In the genomic region with DNA sequence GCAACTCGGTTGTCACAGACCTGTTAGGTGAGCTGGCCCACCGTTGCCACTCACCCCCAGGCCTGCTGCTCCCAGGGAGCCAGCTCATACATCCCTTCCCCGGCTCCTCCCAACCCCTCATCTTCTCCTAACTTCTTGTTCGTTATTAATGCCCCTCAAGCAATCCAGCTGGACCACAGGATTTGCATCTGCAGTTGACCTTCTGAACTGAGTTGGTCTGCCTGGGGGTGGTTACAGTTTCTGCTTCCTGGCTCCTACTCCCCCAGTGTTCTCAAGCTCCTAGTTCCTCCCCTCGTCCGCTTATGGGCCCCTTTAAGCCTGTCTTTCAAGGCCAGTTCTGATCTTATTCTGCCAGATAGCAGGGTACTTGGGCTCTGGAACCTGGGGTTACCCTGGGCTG, we compare ENCODE assay signal across 24 mouse cellular contexts. TPM values are rescaled to one million over a fixed set of nuclear protein-coding genes. Genes with fewer than 3 reads are reported as not detected.
"Had no signal": no experiment of that assay in that cellular context is flagged by ENCODE, and none has a peak within 500 bp of the region (broad histone marks: within the 10 kb centered on the region; RNA-seq: fewer than 3 reads in every experiment).

No protein-coding gene starts in this region.

- ATAC-seq: intestine, embryonic 16.5 days; liver, postnatal 0 days; lung, postnatal 0 days; midbrain, embryonic 13.5 days; midbrain, embryonic 16.5 days had no signal

- H3K9ac ChIP-seq: limb, embryonic 15.5 days; liver, embryonic 14.5 days; liver, postnatal 0 days; lung, embryonic 14.5 days; midbrain, embryonic 13.5 days; neural tube, embryonic 13.5 days had no signal

- H3K4me3 ChIP-seq: layer of hippocampus, adult 2 months; limb, embryonic 15.5 days; midbrain, embryonic 13.5 days; myocyte; neural tube, embryonic 13.5 days had no signal

- H3K9me3 ChIP-seq: limb, embryonic 15.5 days; midbrain, embryonic 13.5 days; neural tube, embryonic 13.5 days had no signal

- H3K4me2 ChIP-seq: limb, embryonic 15.5 days; lung, embryonic 14.5 days; neural tube, embryonic 13.5 days had no signal

- H3K27ac ChIP-seq: limb, embryonic 15.5 days; liver, embryonic 14.5 days; macrophage; midbrain, embryonic 13.5 days; neural tube, embryonic 13.5 days had no signal

- H3K27me3 ChIP-seq: limb, embryonic 15.5 days; midbrain, embryonic 13.5 days; neural tube, embryonic 13.5 days had no signal

- DNase-seq: kidney, adult 18-20 months; kidney, adult 9 months; kidney, postnatal 14 days; kidney, postnatal 4 days; layer of hippocampus, adult 9-11 months; liver, postnatal 0 days; lung, embryonic 14.5 days; retina, postnatal 1 day; right cerebral cortex, postnatal 25 days; thymus, adult 2 months; thymus, postnatal 14 days; thymus, postnatal 4 days had no signal

RNA-seq across cellular contexts. Expression of gene Derl3, which starts 1.4 kb away (rescaled TPM):
- polyA plus RNA-seq: macrophage had no signal

RNA-seq across cellular contexts. Expression of gene Mmp11, which starts 41.7 kb away (rescaled TPM):
- total RNA-seq: megakaryocyte, adult 5-6 weeks; monocyte, adult 5-6 weeks had no signal
